Mouse (Mus musculus) E14TG2a.4 (cell line): ENCODE data around the gene Serpinf2.

Source experiments
- H3K27me3 ChIP-seq: 2 replicates; pipeline ENCODE4 v1.6.1; 2014; ENCODE audit warnings: low read length, control low read depth; ENCODE audit not compliant: insufficient read depth
- H3K36me3 ChIP-seq: 2 replicates; pipeline ENCODE4 v1.6.1; 2014; ENCODE audit warnings: low read length, control low read depth; ENCODE audit not compliant: insufficient read depth
- H3K4me1 ChIP-seq: replicated peaks from 2 replicates; pipeline ENCODE4 v1.6.1; 2014; ENCODE audit warnings: low read depth, low read length, control low read depth
- H3K4me3 ChIP-seq: replicated peaks from 2 replicates; pipeline ENCODE4 v1.5.1; 2014; ENCODE audit warnings: mild to moderate bottlenecking, low read length
- H3K9me3 ChIP-seq: 2 replicates; pipeline ENCODE4 v1.6.1; 2014; ENCODE audit warnings: low read length, control low read depth
- CTCF ChIP-seq: conservative IDR thresholded peaks from 2 replicates; pipeline ENCODE4 v1.5.1; 2014; ENCODE audit warnings: low read length
- NANOG ChIP-seq: IDR thresholded peaks from 2 replicates; pipeline ENCODE4 v1.6.1; 2014; ENCODE audit warnings: borderline replicate concordance, low read length, mixed read lengths
- POU5F1 ChIP-seq: IDR thresholded peaks from 2 replicates; pipeline ENCODE4 v1.6.1; 2014; ENCODE audit warnings: low read length, borderline replicate concordance

The Serpinf2 gene

GRCm38 (mm10) chr11:75424033-75424432, 15.4 kb downstream of the Serpinf2 start:
- Histone ChIP-seq H3K4me3 (no peak overlapping the region), H3K9me3 (no peaks in the 10 kb centered on the region), H3K36me3 (no peaks in the 10 kb centered on the region), H3K27me3 (peaks cover 39% of the 10 kb centered on the region), H3K4me1 (peaks cover 26% of the 10 kb centered on the region)
- TF ChIP-seq NANOG, result no peak
- no peak for TF ChIP-seq POU5F1
- TF ChIP-seq CTCF, result no peak

GRCm38 (mm10) chr11:75423091-75423490, 16.3 kb downstream of the Serpinf2 start:
- Histone ChIP-seq H3K36me3 (no peaks in the 10 kb centered on the region), H3K4me1 (peaks cover 26% of the 10 kb centered on the region), H3K27me3 (peaks cover 33% of the 10 kb centered on the region), H3K4me3 (no peak overlapping the region), H3K9me3 (no peaks in the 10 kb centered on the region)
- TF ChIP-seq NANOG, result no peak
- no peak for TF ChIP-seq CTCF
- TF ChIP-seq POU5F1, result no peak

- Histone ChIP-seq H3K4me1 (peaks cover 26% of the 10 kb centered on the region), H3K36me3 (no peaks in the 10 kb centered on the region), H3K9me3 (no peaks in the 10 kb centered on the region), H3K27me3 (peaks cover 30% of the 10 kb centered on the region), H3K4me3 (peak within 1 kb of the TSS; percentile 17; the same call in 1 of the 2 replicates)
- TF ChIP-seq CTCF, result no peak
- no peak for TF ChIP-seq NANOG
- TF ChIP-seq POU5F1, result no peak
Observed at GRCm38 (mm10) chr11:75422013-75422792, 17.2 kb downstream of the Serpinf2 start, which contains the start of gene Serpinf1. Gene Serpinf1, minus strand, starts transcription at chr11:75422701.

- Histone ChIP-seq H3K36me3 (no peaks in the 10 kb centered on the region), H3K9me3 (no peaks in the 10 kb centered on the region), H3K4me3 (peak overlapping the region; percentile 17; the same call in 1 of the 2 replicates), H3K4me1 (peaks cover 34% of the 10 kb centered on the region), H3K27me3 (peaks cover 30% of the 10 kb centered on the region)
- no peak for TF ChIP-seq CTCF
- TF ChIP-seq POU5F1, result no peak
- TF ChIP-seq NANOG, result no peak
Observed at GRCm38 (mm10) chr11:75421375-75422012, 17.9 kb downstream of the Serpinf2 start.

GRCm38 (mm10) chr11:75420810-75421374, 18.5 kb downstream of the Serpinf2 start:
- Histone ChIP-seq H3K27me3 (peaks cover 30% of the 10 kb centered on the region), H3K4me3 (no peak overlapping the region), H3K9me3 (no peaks in the 10 kb centered on the region), H3K36me3 (no peaks in the 10 kb centered on the region), H3K4me1 (peaks cover 40% of the 10 kb centered on the region)
- TF ChIP-seq NANOG (no peak), POU5F1 (no peak), CTCF (no peak)

GRCm38 (mm10) chr11:75420037-75420436, 19.4 kb downstream of the Serpinf2 start:
- Histone ChIP-seq H3K4me3 (no peak overlapping the region), H3K4me1 (peaks cover 48% of the 10 kb centered on the region), H3K9me3 (no peaks in the 10 kb centered on the region), H3K36me3 (no peaks in the 10 kb centered on the region), H3K27me3 (peaks cover 26% of the 10 kb centered on the region)
- TF ChIP-seq NANOG (no peak), POU5F1 (no peak), CTCF (no peak)

- H3K4me1 ChIP-seq, result peaks cover 30% of the 10 kb centered on the region
- peak overlapping the region; percentile 23; the same call in 1 of the 2 replicates for H3K4me3 ChIP-seq
- no peaks in the 10 kb centered on the region for H3K36me3 ChIP-seq
- 0 out of 2 replicates have a peak, but pooled peaks cover 6% of the 10 kb centered on the region for H3K27me3 ChIP-seq
- TF ChIP-seq CTCF, result no peak
- TF ChIP-seq POU5F1, result no peak
- no peak for TF ChIP-seq NANOG
- no peaks in the 10 kb centered on the region for H3K9me3 ChIP-seq
Observed at GRCm38 (mm10) chr11:75415994-75416393, 23.4 kb downstream of the Serpinf2 start.

- TF ChIP-seq CTCF (no peak), NANOG (no peak), POU5F1 (no peak)
- H3K4me3 ChIP-seq, result no peak overlapping the region
- no peaks in the 10 kb centered on the region for H3K9me3 ChIP-seq
- H3K4me1 ChIP-seq, result peaks cover 24% of the 10 kb centered on the region
- H3K27me3 ChIP-seq, result no peaks in the 10 kb centered on the region
- no peaks in the 10 kb centered on the region for H3K36me3 ChIP-seq
Observed at GRCm38 (mm10) chr11:75415096-75415495, 24.3 kb downstream of the Serpinf2 start.
